Mouse (Mus musculus) WW6 (cell line): ENCODE data around the gene Mad1l1.

Experiments used
- DNase-seq: peaks from one replicate; pipeline ENCODE4 v3.0.0-alpha.2; 2013; ENCODE audit warnings: low read depth, low spot score

Gene Mad1l1

DNA sequence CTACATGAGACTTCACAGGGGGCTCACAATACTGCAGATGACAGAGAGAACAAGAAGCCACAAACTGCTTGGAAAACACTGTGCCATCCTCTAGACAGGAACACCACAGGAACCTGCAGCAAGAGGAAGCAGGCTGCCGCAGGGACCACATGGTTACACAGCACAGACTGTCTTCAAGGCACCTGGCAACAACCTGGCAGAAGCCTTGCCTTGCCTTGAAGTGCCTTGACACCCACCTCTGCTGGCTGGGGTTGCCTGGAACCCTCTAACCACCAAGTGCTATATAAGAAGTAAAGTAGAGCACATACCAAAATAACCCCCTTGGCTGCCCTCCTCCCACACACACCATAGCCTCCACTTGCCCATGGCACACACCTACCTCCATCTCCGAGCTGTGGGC, 177.8 kb downstream of the Mad1l1 start:
- no peak for DNase-seq

DNA sequence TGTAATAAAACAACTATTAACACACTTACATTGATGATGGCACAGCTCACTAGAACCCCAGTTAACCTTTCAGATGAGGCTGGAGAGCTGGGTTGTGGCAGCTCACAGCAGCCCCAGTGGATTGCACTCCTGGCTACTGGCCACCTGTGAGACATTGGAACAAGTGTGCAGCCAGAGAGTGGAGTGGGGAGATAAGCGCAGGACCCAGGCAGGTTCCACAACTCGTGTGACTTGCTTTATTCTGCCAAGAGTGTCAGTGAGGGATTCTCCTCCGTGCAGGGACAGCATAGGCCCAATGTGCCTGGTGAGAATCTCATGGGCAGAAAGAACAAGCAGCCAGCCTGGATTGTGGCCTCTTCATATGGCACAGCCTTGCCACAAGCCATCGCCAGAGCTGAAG, 180.0 kb downstream of the Mad1l1 start:
- DNase-seq: no peak

DNA sequence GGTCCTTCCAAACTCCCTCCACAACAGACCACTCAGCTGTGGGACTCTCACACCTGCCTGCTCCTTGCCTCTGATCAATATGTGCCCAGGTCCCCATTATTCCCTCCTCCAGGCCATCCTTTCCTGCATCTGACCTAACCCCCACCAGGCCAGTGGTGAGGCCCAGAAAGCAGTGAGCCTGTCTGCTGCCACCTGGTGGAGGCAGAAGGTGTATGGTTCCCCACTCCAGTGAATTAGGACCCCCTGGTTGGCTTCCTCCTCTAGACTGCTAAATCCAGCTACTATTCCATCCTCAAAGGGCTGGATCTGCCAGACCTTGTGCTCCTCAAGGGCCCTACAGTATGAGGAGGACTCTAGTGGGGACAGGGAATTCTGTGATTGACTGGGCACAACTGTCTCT, 181.1 kb downstream of the Mad1l1 start:
- peak; percentile 26 for DNase-seq

DNA sequence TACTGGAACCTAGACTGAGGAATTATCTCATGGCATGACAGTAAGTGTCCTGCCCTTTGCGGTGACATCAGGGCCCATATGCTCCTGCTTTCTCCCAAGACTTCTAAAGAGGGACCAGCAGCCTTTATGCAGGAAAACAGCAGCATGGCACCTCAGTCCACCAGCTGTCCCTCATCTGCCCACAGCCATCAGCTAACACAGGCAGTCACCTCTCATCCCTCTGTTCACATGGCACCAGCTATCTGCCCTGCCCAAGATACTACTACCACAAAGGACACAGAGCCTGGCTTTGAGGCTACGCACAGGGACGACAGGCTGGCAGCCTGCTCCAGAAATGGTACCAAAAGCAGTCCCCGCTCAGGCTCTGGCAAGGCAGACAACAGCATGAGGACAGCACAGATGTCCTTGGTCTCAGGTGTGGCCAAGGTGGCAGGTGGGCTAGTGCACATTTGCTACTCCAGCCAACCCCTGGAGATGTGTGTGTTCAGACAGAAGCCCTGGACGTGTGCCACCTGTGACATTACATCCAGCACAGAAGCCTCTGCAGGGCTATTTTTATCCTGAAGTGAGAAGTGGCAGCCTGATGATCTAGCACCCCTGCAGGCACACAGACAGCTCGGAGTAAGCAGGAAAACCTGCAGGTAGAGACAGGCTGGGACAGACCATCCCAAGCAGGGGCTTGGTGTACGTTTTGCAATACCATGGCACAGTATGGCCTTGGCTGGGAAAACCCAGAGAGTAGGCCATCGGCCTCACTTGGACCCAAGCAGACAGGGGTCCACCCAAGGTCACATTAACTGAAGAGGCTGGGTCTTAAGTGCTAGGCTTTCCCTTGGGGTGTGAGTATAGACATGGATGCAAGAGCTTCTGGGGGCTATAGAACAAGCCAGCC, 185.4 kb downstream of the Mad1l1 start:
- DNase-seq: no peak

DNA sequence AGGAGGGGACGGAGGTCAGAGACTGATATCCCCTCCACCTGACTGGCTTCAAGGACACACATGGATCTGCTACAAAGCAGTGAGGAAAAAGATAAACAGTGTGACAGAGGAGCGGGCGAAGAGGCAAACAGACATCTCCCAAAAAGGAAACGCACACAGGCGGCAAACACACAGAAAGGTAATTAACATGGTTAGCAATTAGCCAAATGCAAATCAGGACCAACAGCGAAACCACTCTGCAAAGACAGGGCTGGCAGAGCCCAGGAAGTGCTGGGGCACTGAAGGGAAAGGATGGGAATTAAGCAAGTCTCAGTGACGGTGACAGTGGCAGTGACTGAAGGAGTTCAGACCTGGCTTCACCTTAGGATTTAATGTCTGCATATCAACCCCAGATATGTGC, 187.3 kb downstream of the Mad1l1 start:
- no peak for DNase-seq

DNA sequence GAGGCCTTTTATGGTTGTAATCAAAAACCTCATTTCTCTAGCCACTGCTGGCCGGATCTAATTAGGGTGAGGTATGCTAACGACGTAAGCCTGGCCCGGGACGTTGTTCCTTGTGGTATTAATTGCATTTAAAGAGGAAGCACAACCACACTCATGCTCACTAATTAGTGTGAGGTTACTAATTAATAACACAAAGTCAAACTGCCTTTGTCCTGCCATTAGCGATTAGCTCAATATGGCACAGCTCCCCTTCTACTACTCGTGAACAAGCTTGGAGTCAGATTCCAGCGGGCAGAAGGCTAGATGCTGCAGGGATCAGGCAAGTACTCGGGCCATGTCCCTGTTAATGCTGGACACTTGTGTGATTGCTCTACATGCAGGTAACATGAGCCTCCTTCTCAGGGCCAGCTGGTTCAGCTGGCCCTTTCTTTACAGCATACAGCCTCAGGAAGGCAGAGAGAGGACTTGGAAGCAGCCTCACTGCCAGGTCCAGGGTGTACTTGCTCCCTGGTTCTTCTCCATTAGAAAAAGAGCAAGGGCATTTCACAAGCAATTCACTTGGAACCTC, 192.9 kb downstream of the Mad1l1 start:
- no peak for DNase-seq

GRCm38 (mm10) chr5:140127981-140128380, 193.4 kb downstream of the Mad1l1 start:
- no peak for DNase-seq

GRCm38 (mm10) chr5:140124626-140125025, 196.7 kb downstream of the Mad1l1 start:
- no peak for DNase-seq

GRCm38 (mm10) chr5:140123640-140124366, 197.5 kb downstream of the Mad1l1 start:
- DNase-seq: no peak

DNA sequence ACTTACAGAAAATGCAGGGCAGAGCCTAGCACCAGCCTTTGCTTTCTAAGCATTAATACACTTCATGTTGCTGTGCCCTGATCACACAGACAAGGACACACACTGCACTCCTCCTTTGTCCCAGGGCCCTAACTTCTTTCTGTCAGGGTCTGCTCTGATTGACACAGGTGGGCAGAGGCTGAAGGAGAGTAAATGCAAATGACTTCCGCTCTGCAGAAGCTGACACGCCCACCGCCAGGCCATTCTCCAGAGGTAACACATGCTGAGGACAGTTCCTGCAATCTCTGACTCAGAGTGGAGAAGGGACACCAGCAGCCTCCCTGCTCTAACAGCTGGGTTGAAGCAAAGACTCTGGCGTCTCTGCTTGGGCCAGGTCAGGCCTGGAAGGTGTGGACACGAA, 198.2 kb downstream of the Mad1l1 start:
- peak; percentile 13 for DNase-seq

DNA sequence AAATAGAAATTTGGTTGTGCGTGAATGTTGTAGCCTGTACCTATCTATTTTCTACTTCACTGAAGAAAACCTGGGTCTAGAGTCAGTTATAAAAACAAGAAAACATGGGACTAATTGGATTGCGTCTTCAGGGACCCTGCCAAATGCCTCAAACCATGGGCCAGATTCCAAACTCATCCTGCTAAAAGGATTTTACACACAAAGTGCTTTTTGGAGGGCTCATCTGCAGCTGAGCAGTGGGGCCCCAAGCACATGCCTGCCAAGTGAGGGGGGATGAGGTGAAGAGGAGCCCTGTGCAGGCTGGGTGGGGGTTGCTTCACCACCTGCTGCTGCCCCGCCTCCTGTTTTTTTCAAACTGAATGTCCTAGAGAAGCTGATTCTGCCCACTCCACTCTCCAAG, 199.4 kb downstream of the Mad1l1 start:
- DNase-seq: no peak

- DNase-seq: no peak
Measured at GRCm38 (mm10) chr5:140118921-140119320, 202.4 kb downstream of the Mad1l1 start.

GRCm38 (mm10) chr5:140117968-140118367, 203.4 kb downstream of the Mad1l1 start:
- no peak for DNase-seq

DNA sequence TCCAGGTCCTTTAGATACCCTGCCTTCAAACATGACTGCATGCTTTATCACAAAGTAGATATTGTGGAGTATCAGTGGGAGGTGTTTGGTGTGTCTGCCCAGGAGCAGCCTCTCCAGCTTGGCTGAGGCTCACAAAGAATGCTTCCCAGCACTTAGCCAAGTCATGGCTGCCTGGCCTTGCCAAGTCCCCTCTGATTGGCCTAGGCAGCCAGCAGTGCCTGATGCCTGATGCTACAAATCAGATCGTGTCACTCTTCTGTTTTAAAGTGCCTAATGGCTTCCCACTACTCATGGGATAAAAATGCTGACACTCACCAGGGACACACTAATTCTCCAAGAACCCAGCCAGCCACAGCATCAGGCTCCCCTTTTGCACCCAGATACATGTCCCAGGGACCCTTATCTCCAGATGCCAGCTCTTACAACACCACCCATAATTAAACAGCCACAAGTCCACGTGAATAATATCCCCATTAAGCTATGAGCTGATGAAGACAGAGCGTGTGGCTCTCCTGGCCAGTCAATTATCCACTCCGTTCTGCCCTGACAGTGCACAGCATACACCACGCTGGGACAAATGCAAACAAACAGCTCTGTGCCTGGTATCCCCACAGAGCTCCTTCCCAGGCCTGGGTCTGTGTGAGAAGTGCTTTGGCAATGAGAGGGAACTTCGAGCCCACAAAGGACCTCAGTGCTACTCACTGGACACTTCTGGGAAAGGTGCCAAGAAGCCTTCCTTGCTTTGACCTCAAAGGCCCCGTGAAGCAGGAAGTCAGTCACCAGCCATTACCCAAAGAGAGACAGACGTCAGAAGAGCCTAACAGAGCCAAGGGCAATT, 205.7 kb downstream of the Mad1l1 start:
- no peak for DNase-seq

DNA sequence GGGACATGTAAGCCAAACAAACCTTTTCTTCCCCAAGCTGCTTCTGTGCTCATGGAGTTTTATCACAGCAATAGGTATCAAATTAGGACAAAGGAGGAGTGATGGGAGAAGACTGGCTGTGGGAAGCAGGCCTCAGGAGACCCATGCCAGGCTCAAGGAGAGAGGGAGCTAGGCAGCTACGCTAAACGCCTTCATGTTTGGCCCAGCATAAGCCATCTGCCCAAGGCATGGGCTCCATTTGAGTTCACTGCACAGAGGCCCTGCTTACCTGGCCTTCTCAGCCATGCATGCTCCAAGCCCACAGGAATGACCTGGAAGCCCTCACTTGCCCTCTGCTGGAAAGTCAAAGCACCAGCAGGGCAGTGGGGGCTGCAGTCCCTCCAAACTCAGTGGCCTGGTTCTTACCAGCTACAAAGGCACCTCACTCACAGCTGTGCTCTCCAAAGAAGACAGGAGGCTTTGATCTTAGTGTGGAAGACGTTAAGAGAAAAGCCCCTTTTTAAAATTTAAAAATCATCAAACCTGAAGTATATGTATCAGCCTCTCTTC, 206.8 kb downstream of the Mad1l1 start:
- DNase-seq: no peak

- DNase-seq: no peak
Measured at GRCm38 (mm10) chr5:140113281-140113680, 208.1 kb downstream of the Mad1l1 start.

- DNase-seq: no peak
Measured at GRCm38 (mm10) chr5:140110024-140110423, 211.3 kb downstream of the Mad1l1 start.

- no peak for DNase-seq
Measured at GRCm38 (mm10) chr5:140107907-140108306, 213.4 kb downstream of the Mad1l1 start.

DNA sequence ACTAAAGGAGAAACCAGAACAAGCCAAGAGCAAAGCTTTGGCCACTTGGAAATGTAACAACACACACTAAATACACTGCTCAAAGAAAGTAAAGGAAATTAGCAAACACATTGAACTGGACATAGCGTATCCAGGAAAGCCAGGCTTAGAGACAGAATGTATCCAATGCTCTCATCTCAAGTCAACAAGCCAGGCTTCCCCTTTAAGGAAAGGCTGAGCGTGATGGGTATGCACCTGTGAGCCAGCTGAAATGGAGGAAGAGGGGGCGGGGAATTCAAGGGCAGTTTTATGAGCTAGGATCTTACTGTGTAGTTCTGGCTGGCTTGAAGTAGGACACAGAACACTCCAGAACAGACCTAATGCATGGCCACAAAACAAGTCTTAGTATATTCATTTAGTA, 215.3 kb downstream of the Mad1l1 start:
- DNase-seq: no peak

GRCm38 (mm10) chr5:140104891-140105290, 216.5 kb downstream of the Mad1l1 start:
- no peak for DNase-seq

DNA sequence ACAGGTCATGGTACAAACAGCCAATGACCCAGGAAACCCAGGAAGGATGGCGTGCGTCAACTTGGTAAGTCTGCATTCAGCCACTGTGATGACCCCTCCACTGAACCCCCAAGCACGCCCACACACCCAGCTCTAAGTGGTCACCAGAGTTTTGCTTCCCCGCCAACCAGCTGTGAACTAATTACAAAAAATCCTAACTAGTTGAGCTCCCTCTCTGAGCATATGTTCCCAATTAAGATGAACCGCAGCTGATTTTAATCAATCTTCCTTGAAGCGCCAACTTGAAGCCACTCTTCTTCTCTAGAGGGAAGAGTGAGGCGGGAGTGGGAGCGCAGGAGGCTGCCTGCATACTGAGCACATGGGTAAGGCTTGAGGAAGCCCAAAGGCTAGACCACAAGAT, 218.6 kb downstream of the Mad1l1 start:
- no peak for DNase-seq
